Mouse (Mus musculus) monocyte, adult 2 months (primary cell): ENCODE measurements around the gene Spdya.
"Not testable (repeated sequence)": the region's sequence is repeated elsewhere in the genome, so short reads cannot be mapped to it uniquely, and the experiment has no call there.

ENCODE experiments used
- DNase-seq, 2 experiments: peaks; one replicate each; pipeline ENCODE4 v3.0.0; 2022; ENCODE audit warnings: low spot score in 2 of 2, low read depth in 1 of 2

The Spdya gene

GRCm38 (mm10) chr17:71631806-71632205 is 79.9 kb downstream of the Spdya start:
- DNase-seq = no peak

- DNase-seq = no peak
Measured at GRCm38 (mm10) chr17:71633350-71633749, 81.5 kb downstream of the Spdya start.

- no peak for DNase-seq
Measured at GRCm38 (mm10) chr17:71636786-71637185, 84.9 kb downstream of the Spdya start.

GRCm38 (mm10) chr17:71637750-71638265 is 85.9 kb downstream of the Spdya start:
- no peak for DNase-seq

GRCm38 (mm10) chr17:71639056-71639455 is 87.2 kb downstream of the Spdya start:
- not testable (repeated sequence) for DNase-seq
